Mouse (Mus musculus) stomach, postnatal 0 days (tissue): ENCODE data around the gene Foxn3. TPM values are rescaled to one million over a fixed set of nuclear protein-coding genes. Genes with fewer than 3 reads are reported as not detected.
A peak's percentile ranks its signal among the peaks of the same experiment; 100 is the strongest.

Source experiments
- ATAC-seq: fragments of 200-750 bp; cut with Nextera tagmentation; 2 replicates; pipeline ENCODE4 v1.8.0; 2017; ENCODE audit not compliant: low FRiP score, low TSS enrichment
- DNase-seq: peaks from one replicate; pipeline ENCODE4 v3.0.0-alpha.2; 2016; ENCODE audit warnings: low spot score
- H3K27ac ChIP-seq: fragments of 300-500 bp; sonication (generic); replicated peaks from 2 replicates; pipeline ENCODE4 v1.5.1; 2014; ENCODE audit warnings: mild to moderate bottlenecking, control low read depth
- H3K27me3 ChIP-seq: fragments of 300-500 bp; sonication (generic); 2 replicates; pipeline ENCODE4 v1.6.1; 2014; ENCODE audit warnings: low read length; ENCODE audit not compliant: control insufficient read depth, insufficient read depth
- H3K36me3 ChIP-seq: fragments of 300-500 bp; sonication (generic); 2 replicates; pipeline ENCODE4 v1.6.1; 2014; ENCODE audit warnings: low read length, mixed read lengths; ENCODE audit not compliant: control insufficient read depth, insufficient read depth
- H3K4me1 ChIP-seq: fragments of 300-500 bp; sonication (generic); replicated peaks from 2 replicates; pipeline ENCODE4 v1.6.1; 2014; ENCODE audit warnings: antibody characterized with exemption; ENCODE audit not compliant: control insufficient read depth, insufficient read depth
- H3K4me2 ChIP-seq: fragments of 300-500 bp; sonication (generic); replicated peaks from 2 replicates; pipeline ENCODE4 v1.6.1; 2014; ENCODE audit warnings: low read depth, mild to moderate bottlenecking, control low read depth, moderate library complexity
- H3K4me3 ChIP-seq: fragments of 300-500 bp; sonication (generic); 2 replicates; pipeline ENCODE4 v1.5.1; 2014; ENCODE audit warnings: low read depth, low read length, control low read depth
- H3K9ac ChIP-seq: fragments of 300-500 bp; sonication (generic); 2 replicates; pipeline ENCODE4 v1.6.1; 2014; ENCODE audit warnings: mild to moderate bottlenecking, low read length, control low read depth, mixed read lengths
- H3K9me3 ChIP-seq: fragments of 300-500 bp; sonication (generic); 2 replicates; pipeline ENCODE4 v1.6.1; 2016; ENCODE audit warnings: low read length; ENCODE audit not compliant: control insufficient read depth
- CTCF ChIP-seq: IDR thresholded peaks from 2 replicates; pipeline ENCODE4 v1.5.1; 2016; ENCODE audit warnings: antibody characterized with exemption, low read depth, mild to moderate bottlenecking, moderate library complexity
- EP300 ChIP-seq: optimal IDR thresholded peaks from 2 replicates; pipeline ENCODE3; 2016; ENCODE audit warnings: antibody characterized with exemption
- WGBS: fragments of 180-500 bp; shearing (Covaris S2); extraction: QIAGEN DNeasy Blood & Tissue Kit; methylation state at CpG from one replicate; pipeline ENCODE4 v1.1.7; 2014; 5-methylcytosine and 5-hydroxymethylcytosine counted together
- polyA plus RNA-seq: library from polyadenylated mRNA; unstranded; fragments of >200 nt; fragmentation: Nextera tagmentation; extraction: Ambion mirVana; gene quantifications from 2 replicates; pipeline ENCODE4 v1.2.1, GENCODE M21; 2015

Gene Foxn3
- polyA plus RNA-seq, 1 experiment from 2014 or later = 40.1 TPM

DNA sequence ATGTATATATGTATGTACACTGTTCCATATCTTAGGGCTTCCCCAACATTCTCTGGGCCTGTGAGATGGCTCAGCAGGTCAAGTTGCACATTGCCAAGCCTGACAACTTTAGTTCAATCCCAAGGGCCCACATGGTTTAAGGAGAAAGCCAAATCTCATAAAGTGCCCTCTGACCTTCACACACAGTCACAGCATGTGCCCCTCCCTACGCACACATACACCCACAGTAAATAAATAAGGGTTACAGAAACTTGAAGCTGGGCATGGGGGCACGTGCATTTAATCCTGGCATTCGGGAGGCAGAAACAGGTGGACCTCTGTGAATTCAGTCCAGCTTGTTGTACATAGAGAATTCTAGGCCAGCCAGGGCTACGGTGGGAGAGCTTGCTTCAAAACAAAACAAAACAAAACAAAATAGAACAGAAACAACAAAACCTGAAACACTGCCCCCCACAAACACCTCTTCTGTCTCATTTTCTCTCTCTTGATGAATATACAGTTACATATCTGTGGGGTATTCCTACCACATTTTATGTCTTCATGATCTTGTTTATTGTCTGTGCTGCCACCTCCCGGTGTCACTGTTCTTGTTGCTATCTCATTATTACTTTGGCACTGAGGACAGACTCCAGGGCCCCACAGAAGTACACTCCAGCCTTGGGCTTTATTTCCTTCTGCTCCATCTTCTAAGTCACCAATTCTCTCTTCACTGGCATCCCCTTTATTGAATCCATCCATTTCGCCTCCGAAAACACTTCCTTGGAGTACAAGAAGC lies 19.8 kb downstream of the Foxn3 start:
- Histone ChIP-seq H3K4me3 (no peak overlapping the region), H3K4me1 (no peaks in the 10 kb centered on the region; the same call in 1 of the 2 replicates), H3K9me3 (no peaks in the 10 kb centered on the region), H3K27ac (no peak overlapping the region), H3K9ac (no peak overlapping the region), H3K27me3 (no peaks in the 10 kb centered on the region), H3K4me2 (no peak overlapping the region), H3K36me3 (no peaks in the 10 kb centered on the region)
- no peak for ATAC-seq
- WGBS = 90% methylated on average over 7 of the region's 7 CpGs
- no peak for DNase-seq
- TF ChIP-seq CTCF = peak; percentile 11; the same call in 1 of the 2 replicates
- TF ChIP-seq EP300 = no peak

DNA sequence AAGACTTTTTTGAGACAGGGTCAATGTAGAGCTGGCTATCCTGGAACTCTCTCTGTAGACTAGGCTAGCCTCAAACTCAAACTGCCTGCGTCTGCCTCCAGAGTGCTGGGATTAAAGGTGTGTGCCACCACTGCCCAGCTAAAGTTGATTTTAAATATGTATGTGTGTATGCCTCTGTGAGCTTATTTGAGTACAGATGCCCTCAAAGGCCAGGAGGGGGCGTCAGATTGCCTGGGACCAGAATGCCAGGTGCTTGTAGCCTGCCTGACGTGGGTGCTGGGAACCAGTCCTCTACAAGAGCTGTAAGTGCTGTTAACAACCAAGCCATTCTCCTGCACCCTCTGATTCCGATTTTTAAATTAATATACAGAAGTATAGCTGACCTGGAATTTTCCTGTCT lies 23.2 kb downstream of the Foxn3 start:
- 85% methylated on average over 4 of the region's 4 CpGs for WGBS
- TF ChIP-seq EP300 (no peak), CTCF (peak; percentile 27; the same call in 1 of the 2 replicates)

DNA sequence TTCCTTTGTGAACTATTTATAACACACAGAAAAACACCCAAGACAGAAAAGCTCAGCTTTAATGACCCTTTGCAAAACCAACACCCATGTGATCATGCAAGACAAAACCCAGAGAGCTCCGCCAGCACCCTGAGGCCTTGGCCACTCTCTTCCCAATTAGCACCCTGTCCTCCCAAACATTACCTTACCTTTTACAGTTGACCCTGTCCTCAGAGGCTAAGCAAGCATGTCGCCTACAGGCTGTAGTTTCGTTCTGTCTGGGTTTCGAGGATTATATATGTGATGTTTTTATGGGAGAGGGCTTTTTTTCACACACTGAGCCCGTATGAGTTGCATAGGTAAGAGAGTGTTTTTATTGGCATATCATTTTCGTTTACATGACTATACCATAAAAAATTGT lies 26.1 kb downstream of the Foxn3 start:
- H3K4me1 ChIP-seq = no peaks in the 10 kb centered on the region
- no peak overlapping the region for H3K9ac ChIP-seq
- ATAC-seq = no peak
- H3K27ac ChIP-seq = no peak overlapping the region
- no peaks in the 10 kb centered on the region for H3K9me3 ChIP-seq
- no peak overlapping the region for H3K4me2 ChIP-seq
- DNase-seq = no peak
- no peak overlapping the region for H3K4me3 ChIP-seq
- no peaks in the 10 kb centered on the region for H3K36me3 ChIP-seq
- H3K27me3 ChIP-seq = no peaks in the 10 kb centered on the region
- WGBS = 88% methylated on average over 6 of the region's 6 CpGs
- TF ChIP-seq CTCF = no peak
- no peak for TF ChIP-seq EP300

More for the DNA sequence above, 23.2 kb downstream of the Foxn3 start:
- Histone ChIP-seq H3K4me2 (no peak overlapping the region), H3K27me3 (no peaks in the 10 kb centered on the region), H3K27ac (no peak overlapping the region), H3K4me3 (no peak overlapping the region), H3K9ac (no peak overlapping the region), H3K36me3 (no peaks in the 10 kb centered on the region), H3K4me1 (no peaks in the 10 kb centered on the region; the same call in 1 of the 2 replicates), H3K9me3 (no peaks in the 10 kb centered on the region)
- ATAC-seq = no peak
- DNase-seq = no peak

DNA sequence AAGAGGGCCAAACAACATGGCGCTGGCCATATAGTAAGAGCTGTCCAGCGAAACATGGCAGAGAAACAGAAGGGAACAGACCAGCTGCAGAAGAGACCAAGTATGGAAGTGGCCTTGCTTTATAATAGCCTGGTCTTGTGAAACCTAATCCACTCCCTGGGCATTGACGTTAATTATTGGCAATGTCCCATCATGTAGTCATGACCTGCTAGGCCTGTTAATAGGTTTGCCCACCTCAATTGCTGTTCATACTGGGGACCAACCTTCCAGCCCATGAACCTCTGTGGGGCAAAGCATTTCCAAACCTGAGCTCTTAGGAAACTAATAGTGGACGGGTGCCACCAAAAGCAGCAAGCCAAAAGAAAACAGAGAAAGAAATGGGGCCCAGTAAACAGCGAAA lies 27.0 kb downstream of the Foxn3 start:
- no peaks in the 10 kb centered on the region for H3K36me3 ChIP-seq
- no peaks in the 10 kb centered on the region for H3K4me1 ChIP-seq
- no peaks in the 10 kb centered on the region for H3K9me3 ChIP-seq
- H3K27me3 ChIP-seq = no peaks in the 10 kb centered on the region
- ATAC-seq (no peak), DNase-seq (no peak)
- no peak overlapping the region for H3K4me2 ChIP-seq
- H3K4me3 ChIP-seq = no peak overlapping the region
- H3K27ac ChIP-seq = no peak overlapping the region
- TF ChIP-seq EP300 (no peak), CTCF (no peak)
- no peak overlapping the region for H3K9ac ChIP-seq
- 93% methylated on average over 5 of the region's 5 CpGs for whole genome bisulfite sequencing

DNA sequence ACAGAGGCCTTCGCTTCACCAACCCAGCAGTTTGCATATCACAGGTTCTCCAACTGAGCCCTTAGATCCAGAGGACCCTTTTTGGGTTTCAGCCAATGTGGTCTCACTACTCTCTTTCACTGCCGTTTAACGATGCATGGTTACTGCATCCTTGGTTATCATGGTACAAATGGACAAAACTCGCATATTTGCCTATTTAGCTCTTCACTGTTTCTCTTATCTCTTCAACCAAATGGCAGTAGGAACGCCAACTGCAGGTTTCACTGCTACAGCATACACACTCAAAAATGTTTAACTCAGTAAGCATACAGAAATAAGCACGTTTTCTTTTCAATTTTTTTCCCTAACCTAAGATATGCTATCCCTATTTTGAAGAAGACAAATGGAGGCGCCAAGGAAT lies 31.0 kb downstream of the Foxn3 start:
- no peak for ATAC-seq
- Histone ChIP-seq H3K4me1 (0 out of 2 replicates have a peak, but pooled peaks cover 2% of the 10 kb centered on the region), H3K4me2 (no peak overlapping the region), H3K9ac (no peak overlapping the region), H3K27me3 (no peaks in the 10 kb centered on the region), H3K9me3 (no peaks in the 10 kb centered on the region), H3K4me3 (no peak overlapping the region), H3K27ac (no peak overlapping the region), H3K36me3 (no peaks in the 10 kb centered on the region)
- TF ChIP-seq CTCF (no peak), EP300 (no peak)
- no peak for DNase-seq
- 88% methylated on average over 7 of the region's 7 CpGs for WGBS

DNA sequence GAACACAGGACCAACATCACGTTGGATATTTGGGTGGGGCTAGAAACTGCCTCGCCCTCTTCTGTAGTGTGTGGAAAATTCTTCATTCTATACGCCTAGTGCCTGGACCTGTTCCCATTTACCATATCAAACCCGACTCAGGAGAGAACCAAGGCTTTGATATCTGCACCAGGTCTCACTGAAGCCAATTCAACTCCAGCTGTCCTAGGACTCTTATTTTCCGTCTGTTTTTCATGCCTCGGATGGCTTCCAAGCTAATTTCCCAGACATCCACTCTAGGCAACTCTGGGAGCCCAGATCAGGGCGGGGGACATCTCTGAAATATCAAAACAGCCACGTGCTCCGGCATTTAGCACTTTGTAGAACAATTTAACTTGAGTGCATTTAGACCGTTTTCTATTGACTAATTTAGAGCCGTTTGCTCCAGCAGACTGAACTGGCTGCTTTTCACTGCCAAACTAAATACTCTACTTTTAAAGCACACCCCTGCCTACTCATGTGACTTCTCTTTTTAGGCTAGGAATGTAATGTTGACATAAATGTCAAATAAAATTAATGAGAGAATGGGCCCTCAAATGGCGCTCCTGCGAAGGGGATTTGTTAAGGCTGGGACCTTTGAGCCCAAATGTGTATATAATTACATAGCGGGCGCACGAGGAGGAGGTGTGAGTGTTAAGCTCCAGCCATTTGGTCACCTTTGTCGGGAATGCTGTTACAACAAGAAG lies 33.5 kb downstream of the Foxn3 start:
- peak overlapping the region; percentile 23 for H3K4me2 ChIP-seq
- no peaks in the 10 kb centered on the region for H3K36me3 ChIP-seq
- no peak overlapping the region for H3K4me3 ChIP-seq
- 0 out of 2 replicates have a peak, but pooled peaks cover 2% of the 10 kb centered on the region for H3K4me1 ChIP-seq
- ATAC-seq (peak; percentile 67), DNase-seq (peak; percentile 35)
- H3K9ac ChIP-seq = no peak overlapping the region
- H3K27me3 ChIP-seq = no peaks in the 10 kb centered on the region
- 17% methylated on average over 17 of the region's 17 CpGs for WGBS
- H3K27ac ChIP-seq = peak overlapping the region; percentile 70
- H3K9me3 ChIP-seq = no peaks in the 10 kb centered on the region
- TF ChIP-seq CTCF (no peak), EP300 (no peak)
